Mouse (Mus musculus) cerebellum, adult 2 months (tissue): ENCODE measurements around the gene Myo10.

ENCODE experiments used
- CTCF ChIP-seq: fragments of 200-500 bp; IDR thresholded peaks from 2 replicates; pipeline ENCODE4 v1.5.1; 2011; ENCODE audit warnings: low read depth, mild to moderate bottlenecking, control low read depth, low read length, moderate library complexity, borderline replicate concordance; ENCODE audit not compliant: insufficient read depth
- POLR2A ChIP-seq: fragments of 200-500 bp; IDR thresholded peaks from 2 replicates; pipeline ENCODE4 v1.6.1; 2011; ENCODE audit warnings: low read length, control low read depth, borderline replicate concordance; ENCODE audit not compliant: insufficient read depth

GRCm38 (mm10) chr15:25583361-25583760, 39.0 kb upstream of the Myo10 start:
- TF ChIP-seq POLR2A: no peak
- TF ChIP-seq CTCF: no peak
